Mouse (Mus musculus): ENCODE measurements around the gene Lyrm7. TPM values are rescaled to one million over a fixed set of nuclear protein-coding genes. Genes with fewer than 3 reads are reported as not detected.

The Lyrm7 gene
- polyA plus RNA-seq, 1 experiment from 2014 or later, result 6.7 TPM

DNA sequence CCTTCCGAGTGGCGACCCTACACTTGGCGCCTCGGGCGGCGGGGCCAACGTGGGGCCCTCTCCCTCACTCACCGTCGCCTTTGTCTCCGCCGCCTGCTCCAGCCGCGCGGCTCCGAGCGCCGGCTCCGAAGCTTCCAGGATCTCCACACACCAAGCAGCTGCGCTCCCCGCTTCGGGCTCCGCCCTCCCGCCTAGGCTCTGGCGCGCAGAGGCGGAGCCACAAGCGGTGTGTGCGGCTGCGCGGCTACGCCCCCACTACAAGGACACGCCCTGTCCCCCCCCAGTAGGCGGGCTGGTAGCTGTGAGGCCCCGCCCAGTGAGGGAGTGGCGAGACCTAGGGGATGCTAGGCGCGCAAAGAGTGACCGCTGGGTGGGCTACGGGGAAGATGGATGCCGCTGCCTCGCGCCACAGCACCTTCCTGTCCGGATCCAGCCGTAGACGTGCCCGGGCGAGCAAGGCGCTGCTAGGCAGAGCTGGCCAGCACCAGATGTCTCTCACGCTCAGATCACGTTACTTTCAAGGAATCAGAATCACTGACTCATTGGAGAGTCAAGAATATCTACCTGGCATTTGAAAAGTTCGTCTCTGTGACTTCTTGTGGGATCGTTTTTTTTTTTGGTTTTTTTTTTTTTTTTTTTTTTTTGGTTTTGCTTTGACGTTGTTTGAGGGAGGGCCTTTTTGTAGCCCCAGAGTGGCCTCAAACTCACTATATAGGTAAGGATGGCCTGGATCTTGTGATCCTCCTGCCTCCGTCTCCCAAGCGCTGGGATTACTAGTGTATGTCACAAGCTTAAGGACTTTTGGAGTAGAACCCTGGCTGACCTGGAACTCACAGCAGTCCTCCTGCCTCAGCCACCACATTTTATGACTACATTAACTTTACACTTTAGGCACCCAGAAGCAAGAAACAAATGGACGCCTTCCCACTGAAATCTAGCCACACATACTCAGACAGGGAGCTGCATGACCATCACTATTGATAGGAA, 72.9 kb downstream of the Lyrm7 start, which contains the start of gene Cdc42se2:
TSS of gene Cdc42se2 (minus strand) at position 188 of the 987 bp plus-strand sequence.
- 4% methylated on average over 51 of the region's 56 CpGs for WGBS
- Histone ChIP-seq H3K36me3 (ENCODE audit: control insufficient read depth, insufficient read depth, low read length) (no peaks in the 10 kb centered on the region), H3K4me2 (replicated peaks; ENCODE audit: low read depth, low read length) (peak within 1 kb of the TSS; percentile 66), H3K27ac (ENCODE audit: low read depth, low read length) (peak within 1 kb of the TSS; percentile 97), H3K27me3 (ENCODE audit: control insufficient read depth, insufficient read depth, low read length) (no peaks in the 10 kb centered on the region), H3K4me1 (ENCODE audit: control insufficient read depth, insufficient read depth, low read length) (peaks cover 6% of the 10 kb centered on the region; the same call in 1 of the 2 replicates), H3K4me3 (ENCODE audit: low read length) (peak within 1 kb of the TSS; percentile 96), H3K9me3 (ENCODE audit: control insufficient read depth, low read length) (no peaks in the 10 kb centered on the region), H3K9ac (ENCODE audit: low read depth, low read length) (peak within 1 kb of the TSS; percentile 96)
- peak; percentile 99 for ATAC-seq (ENCODE audit: low FRiP score, low TSS enrichment)

DNA sequence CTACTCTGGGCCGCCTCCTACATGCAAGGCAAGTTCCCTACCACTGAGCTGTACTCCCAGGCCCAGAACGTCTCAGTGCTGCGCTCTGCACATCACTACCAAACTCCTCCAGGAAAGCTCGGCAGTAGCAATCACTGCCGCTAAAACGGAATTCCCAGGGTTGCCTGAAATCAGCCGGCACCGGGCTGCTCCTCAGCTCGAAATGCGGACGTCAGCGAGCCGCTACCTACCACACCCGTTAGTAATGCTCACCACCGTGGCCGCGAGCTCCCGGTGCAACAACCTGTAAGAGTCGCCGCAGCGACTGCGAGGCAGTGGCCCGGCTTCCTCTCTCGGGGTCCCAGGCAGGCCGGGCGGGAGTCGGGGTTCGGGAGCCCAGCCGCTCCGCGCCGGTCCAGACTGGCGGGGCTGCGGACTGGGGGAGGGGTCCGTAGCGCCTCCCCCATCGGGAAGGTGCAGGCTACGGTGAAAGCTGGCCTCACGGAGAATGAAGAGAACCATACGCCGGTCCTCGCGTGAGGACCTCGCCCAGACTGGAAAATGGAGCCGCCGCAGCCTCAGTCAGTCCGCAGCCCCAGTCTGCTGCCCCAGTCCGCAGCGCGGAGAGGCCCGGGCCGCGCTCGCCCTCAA, 73.7 kb downstream of the Lyrm7 start:
- H3K27me3 ChIP-seq (ENCODE audit: control insufficient read depth, insufficient read depth, low read length), result no peaks in the 10 kb centered on the region
- H3K9ac ChIP-seq (ENCODE audit: low read depth, low read length), result peak overlapping the region; percentile 96
- peak; percentile 87 for ATAC-seq (ENCODE audit: low FRiP score, low TSS enrichment)
- peaks cover 6% of the 10 kb centered on the region; the same call in 1 of the 2 replicates for H3K4me1 ChIP-seq (ENCODE audit: control insufficient read depth, insufficient read depth, low read length)
- H3K27ac ChIP-seq (ENCODE audit: low read depth, low read length), result peak overlapping the region; percentile 97
- H3K4me2 ChIP-seq (replicated peaks; ENCODE audit: low read depth, low read length), result peak overlapping the region; percentile 66
- peak overlapping the region; percentile 96 for H3K4me3 ChIP-seq (ENCODE audit: low read length)
- H3K9me3 ChIP-seq (ENCODE audit: control insufficient read depth, low read length), result no peaks in the 10 kb centered on the region
- under 1% methylated on average over 50 of the region's 54 CpGs for WGBS
- no peaks in the 10 kb centered on the region for H3K36me3 ChIP-seq (ENCODE audit: control insufficient read depth, insufficient read depth, low read length)

DNA sequence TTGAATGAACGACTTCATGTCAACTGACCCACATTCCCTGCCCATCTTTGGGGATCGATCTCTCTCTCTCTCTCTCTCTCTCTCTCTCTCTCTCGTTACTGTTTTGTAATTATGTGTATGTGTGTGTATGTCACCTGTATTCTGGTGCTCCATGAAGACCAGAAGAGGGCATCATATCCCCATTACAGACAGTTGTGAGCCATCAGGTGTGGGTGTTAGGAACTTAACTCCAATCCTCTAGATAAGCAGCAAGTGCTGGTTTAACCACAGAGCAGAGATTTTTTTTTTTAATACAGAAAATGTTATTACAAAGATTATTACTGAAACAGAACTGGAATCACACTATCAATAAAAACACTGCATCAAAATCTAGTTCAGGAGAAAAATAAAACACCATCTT, 75.2 kb downstream of the Lyrm7 start:
- H3K36me3 ChIP-seq (ENCODE audit: control insufficient read depth, insufficient read depth, low read length), result no peaks in the 10 kb centered on the region
- WGBS, result 94% methylated on average over 3 of the region's 3 CpGs
- H3K27me3 ChIP-seq (ENCODE audit: control insufficient read depth, insufficient read depth, low read length), result no peaks in the 10 kb centered on the region
- H3K9ac ChIP-seq (ENCODE audit: low read depth, low read length), result no peak overlapping the region
- H3K27ac ChIP-seq (ENCODE audit: low read depth, low read length), result no peak overlapping the region
- ATAC-seq (ENCODE audit: low FRiP score, low TSS enrichment), result no peak
- H3K4me2 ChIP-seq (replicated peaks; ENCODE audit: low read depth, low read length), result peak overlapping the region; percentile 66; the same call in 1 of the 2 replicates
- H3K4me1 ChIP-seq (ENCODE audit: control insufficient read depth, insufficient read depth, low read length), result peaks cover 6% of the 10 kb centered on the region; the same call in 1 of the 2 replicates
- peak overlapping the region; percentile 96; the same call in 1 of the 2 replicates for H3K4me3 ChIP-seq (ENCODE audit: low read length)
- no peaks in the 10 kb centered on the region for H3K9me3 ChIP-seq (ENCODE audit: control insufficient read depth, low read length)

DNA sequence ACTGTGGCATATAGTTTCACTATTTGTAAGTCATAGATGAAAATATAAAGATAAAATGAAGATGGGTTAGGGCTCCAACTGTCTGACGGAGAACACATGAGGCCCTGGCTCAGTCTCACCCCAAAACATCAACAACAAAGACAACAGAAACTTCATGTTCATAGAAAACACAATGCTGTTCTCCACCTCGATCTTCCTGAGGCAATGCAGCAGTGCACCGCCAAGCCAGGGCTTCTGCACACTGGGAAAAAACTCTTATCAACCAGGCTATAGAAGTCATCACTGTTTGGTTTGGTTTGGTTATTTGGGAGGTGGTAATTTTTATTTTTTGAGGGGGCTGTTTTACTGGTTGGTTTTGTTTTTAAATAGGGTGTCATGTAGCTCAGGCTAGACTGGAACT, 76.3 kb downstream of the Lyrm7 start:
- no peak overlapping the region for H3K27ac ChIP-seq (ENCODE audit: low read depth, low read length)
- no peak for ATAC-seq (ENCODE audit: low FRiP score, low TSS enrichment)
- H3K4me3 ChIP-seq (ENCODE audit: low read length), result no peak overlapping the region
- no peaks in the 10 kb centered on the region for H3K27me3 ChIP-seq (ENCODE audit: control insufficient read depth, insufficient read depth, low read length)
- 90% methylated on average over 3 of the region's 3 CpGs for WGBS
- H3K4me2 ChIP-seq (replicated peaks; ENCODE audit: low read depth, low read length), result no peak overlapping the region
- no peaks in the 10 kb centered on the region for H3K36me3 ChIP-seq (ENCODE audit: control insufficient read depth, insufficient read depth, low read length)
- no peaks in the 10 kb centered on the region for H3K9me3 ChIP-seq (ENCODE audit: control insufficient read depth, low read length)
- H3K4me1 ChIP-seq (ENCODE audit: control insufficient read depth, insufficient read depth, low read length), result peaks cover 6% of the 10 kb centered on the region; the same call in 1 of the 2 replicates
- H3K9ac ChIP-seq (ENCODE audit: low read depth, low read length), result no peak overlapping the region

DNA sequence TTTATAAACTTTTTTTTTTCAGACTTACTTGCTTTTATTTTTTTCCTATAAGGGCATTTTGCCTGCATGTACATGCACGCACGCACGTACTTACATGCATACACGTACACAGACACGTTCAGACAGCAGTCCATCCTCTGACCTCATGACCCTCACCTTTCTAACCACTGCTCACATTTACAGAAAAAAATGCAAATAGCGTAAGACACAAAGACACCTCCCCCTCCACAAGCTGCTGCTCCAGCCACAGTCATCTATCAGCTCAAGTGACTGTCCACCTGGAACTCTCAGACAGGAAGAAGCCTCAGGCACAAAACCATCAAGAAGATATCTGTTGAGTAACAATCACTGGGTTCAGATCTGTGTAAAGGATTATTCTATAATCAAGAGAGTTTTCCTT, 78.5 kb downstream of the Lyrm7 start:
- Histone ChIP-seq H3K4me2 (replicated peaks; ENCODE audit: low read depth, low read length) (no peak overlapping the region), H3K4me1 (ENCODE audit: control insufficient read depth, insufficient read depth, low read length) (peaks cover 6% of the 10 kb centered on the region; the same call in 1 of the 2 replicates), H3K9me3 (ENCODE audit: control insufficient read depth, low read length) (no peaks in the 10 kb centered on the region), H3K4me3 (ENCODE audit: low read length) (no peak overlapping the region), H3K36me3 (ENCODE audit: control insufficient read depth, insufficient read depth, low read length) (no peaks in the 10 kb centered on the region), H3K27ac (ENCODE audit: low read depth, low read length) (no peak overlapping the region), H3K9ac (ENCODE audit: low read depth, low read length) (no peak overlapping the region), H3K27me3 (ENCODE audit: control insufficient read depth, insufficient read depth, low read length) (no peaks in the 10 kb centered on the region)
- ATAC-seq (ENCODE audit: low FRiP score, low TSS enrichment), result no peak
- 76% methylated on average over 6 of the region's 6 CpGs for WGBS

DNA sequence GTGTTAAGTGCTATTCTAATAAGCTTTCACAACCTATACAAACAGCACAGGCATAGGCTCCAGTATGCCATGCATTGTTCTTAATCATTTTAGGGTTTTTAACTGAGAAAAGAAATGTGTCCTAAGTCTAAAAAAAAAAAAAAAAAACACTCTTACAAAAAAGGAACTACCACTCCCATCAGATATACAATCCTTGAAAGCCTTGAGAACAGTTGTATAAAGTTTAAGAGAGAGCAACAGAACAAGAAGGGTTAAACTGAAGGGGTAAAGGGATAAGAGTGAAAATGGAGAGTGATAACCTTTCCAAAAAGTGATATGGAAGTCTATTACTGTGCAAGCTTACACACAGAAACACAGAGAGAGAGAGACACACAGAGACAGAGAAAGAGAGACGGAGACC, 80.8 kb downstream of the Lyrm7 start:
- Histone ChIP-seq H3K27ac (ENCODE audit: low read depth, low read length) (no peak overlapping the region), H3K4me1 (ENCODE audit: control insufficient read depth, insufficient read depth, low read length) (0 out of 2 replicates have a peak, but pooled peaks cover 3% of the 10 kb centered on the region), H3K4me3 (ENCODE audit: low read length) (no peak overlapping the region), H3K9ac (ENCODE audit: low read depth, low read length) (no peak overlapping the region), H3K36me3 (ENCODE audit: control insufficient read depth, insufficient read depth, low read length) (no peaks in the 10 kb centered on the region), H3K9me3 (ENCODE audit: control insufficient read depth, low read length) (no peaks in the 10 kb centered on the region), H3K27me3 (ENCODE audit: control insufficient read depth, insufficient read depth, low read length) (no peaks in the 10 kb centered on the region), H3K4me2 (replicated peaks; ENCODE audit: low read depth, low read length) (no peak overlapping the region)
- 79% methylated on average over 1 of the region's 1 CpGs for WGBS
- no peak for ATAC-seq (ENCODE audit: low FRiP score, low TSS enrichment)

DNA sequence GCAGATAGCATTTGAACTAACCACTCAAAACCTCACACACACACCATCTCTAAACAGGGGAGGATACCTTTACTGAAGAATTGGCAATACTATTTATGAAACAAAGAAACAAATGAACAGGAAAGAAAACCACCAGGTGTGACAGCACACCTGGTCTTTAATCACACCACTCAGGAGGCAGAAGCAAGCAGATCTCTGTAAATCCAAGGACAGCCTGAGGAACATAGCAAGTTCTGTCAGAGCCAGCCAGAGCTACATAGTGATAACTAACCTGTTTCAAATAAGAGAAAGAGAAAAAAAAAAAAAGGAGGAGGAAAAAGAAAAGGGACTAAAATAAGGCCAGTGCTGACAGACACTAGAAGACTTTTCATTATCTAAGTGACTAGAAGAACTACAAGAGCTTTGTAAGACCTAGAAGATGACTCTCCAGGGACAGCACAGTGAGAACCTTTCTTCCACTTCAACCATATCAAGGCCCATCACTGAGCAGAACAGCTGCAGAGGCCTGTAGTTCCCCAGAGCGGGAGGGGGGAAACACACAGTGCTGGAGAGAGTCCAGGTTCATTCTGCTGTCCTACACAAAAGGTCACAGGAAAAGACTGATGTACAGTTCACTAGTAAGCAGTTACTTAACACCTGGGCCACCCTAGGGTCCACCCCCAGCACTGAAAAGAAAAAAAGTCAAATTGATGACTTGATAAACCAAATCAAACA, 82.4 kb downstream of the Lyrm7 start:
- 70% methylated on average over 1 of the region's 1 CpGs for WGBS
- Histone ChIP-seq H3K4me3 (ENCODE audit: low read length) (no peak overlapping the region), H3K4me1 (ENCODE audit: control insufficient read depth, insufficient read depth, low read length) (0 out of 2 replicates have a peak, but pooled peaks cover 3% of the 10 kb centered on the region), H3K27ac (ENCODE audit: low read depth, low read length) (no peak overlapping the region), H3K4me2 (replicated peaks; ENCODE audit: low read depth, low read length) (no peak overlapping the region), H3K9ac (ENCODE audit: low read depth, low read length) (no peak overlapping the region), H3K9me3 (ENCODE audit: control insufficient read depth, low read length) (no peaks in the 10 kb centered on the region), H3K27me3 (ENCODE audit: control insufficient read depth, insufficient read depth, low read length) (no peaks in the 10 kb centered on the region), H3K36me3 (ENCODE audit: control insufficient read depth, insufficient read depth, low read length) (no peaks in the 10 kb centered on the region)
- ATAC-seq (ENCODE audit: low FRiP score, low TSS enrichment), result no peak

DNA sequence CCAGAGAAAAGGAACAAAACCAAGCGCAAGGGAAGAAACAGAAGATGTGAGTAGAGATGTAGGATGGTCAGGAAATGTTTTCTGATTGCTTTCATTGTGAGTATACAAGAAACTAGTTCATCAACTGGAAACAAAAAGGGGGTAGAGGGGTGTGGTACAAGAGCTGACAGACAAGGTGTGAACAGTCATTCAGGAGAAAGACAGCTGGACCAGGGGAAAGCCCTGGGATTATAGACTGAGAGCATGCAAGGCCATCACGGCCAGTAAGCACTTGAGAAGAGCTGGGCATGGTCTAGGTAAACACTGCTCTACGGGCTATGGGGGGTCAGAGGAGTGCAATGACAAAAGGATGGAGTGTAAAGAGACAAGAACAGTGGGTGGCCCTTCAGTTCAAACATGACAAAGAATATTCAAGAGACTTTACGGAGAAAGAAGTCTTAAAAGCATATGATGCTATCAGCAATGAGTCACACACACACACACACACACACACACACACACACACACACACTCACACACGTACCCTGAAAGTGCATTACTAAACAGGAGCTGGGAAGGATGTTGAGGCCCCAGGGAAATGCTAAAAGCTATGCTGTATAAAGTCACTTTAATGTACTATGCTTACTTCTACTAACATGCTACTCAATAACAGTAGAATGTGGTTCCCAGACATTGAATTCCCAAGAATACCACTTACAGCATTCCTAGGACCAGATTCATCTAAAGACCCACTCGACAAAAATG, 83.2 kb downstream of the Lyrm7 start:
- 0 out of 2 replicates have a peak, but pooled peaks cover 3% of the 10 kb centered on the region for H3K4me1 ChIP-seq (ENCODE audit: control insufficient read depth, insufficient read depth, low read length)
- no peak overlapping the region for H3K4me3 ChIP-seq (ENCODE audit: low read length)
- no peak overlapping the region for H3K27ac ChIP-seq (ENCODE audit: low read depth, low read length)
- H3K27me3 ChIP-seq (ENCODE audit: control insufficient read depth, insufficient read depth, low read length), result no peaks in the 10 kb centered on the region
- ATAC-seq (ENCODE audit: low FRiP score, low TSS enrichment), result no peak
- H3K9ac ChIP-seq (ENCODE audit: low read depth, low read length), result no peak overlapping the region
- no peaks in the 10 kb centered on the region for H3K36me3 ChIP-seq (ENCODE audit: control insufficient read depth, insufficient read depth, low read length)
- WGBS, result 87% methylated on average over 6 of the region's 6 CpGs
- no peak overlapping the region for H3K4me2 ChIP-seq (replicated peaks; ENCODE audit: low read depth, low read length)
- no peaks in the 10 kb centered on the region for H3K9me3 ChIP-seq (ENCODE audit: control insufficient read depth, low read length)
